Mouse (Mus musculus): ENCODE results near the gene Vps41.

GRCm38 (mm10) chr13:18698518-18699065, 18.5 kb upstream of the Vps41 start:
- TF ChIP-seq CTCF (conservative IDR thresholded peaks at IDR 0.05; ENCODE audit: low read length) = peak; percentile 81
- no peak for TF ChIP-seq POU5F1 (IDR thresholded peaks at IDR 0.05; ENCODE audit: borderline replicate concordance, low read length)
- no peak for TF ChIP-seq NANOG (IDR thresholded peaks at IDR 0.05; ENCODE audit: borderline replicate concordance, low read length)

All from E14TG2a.4 (cell line).